Mouse (Mus musculus): Measurements from ENCODE around the gene Ltbp2.
A peak's percentile ranks its signal among the peaks of the same experiment; 100 is the strongest.

Ltbp2 gene

GRCm38 (mm10) chr12:84840734-84841133 is 35.6 kb downstream of the Ltbp2 start:
- DNase-seq (ENCODE audit: inconsistent ontology term) = no peak

GRCm38 (mm10) chr12:84839965-84840364 is 36.4 kb downstream of the Ltbp2 start:
- DNase-seq (ENCODE audit: inconsistent ontology term) = no peak

- no peak for DNase-seq (ENCODE audit: inconsistent ontology term)
Measured at GRCm38 (mm10) chr12:84835626-84836025, 40.7 kb downstream of the Ltbp2 start.

GRCm38 (mm10) chr12:84834773-84835172 is 41.6 kb downstream of the Ltbp2 start:
- no peak for DNase-seq (ENCODE audit: inconsistent ontology term)

GRCm38 (mm10) chr12:84831648-84832047 is 44.7 kb downstream of the Ltbp2 start:
- no peak for DNase-seq (ENCODE audit: inconsistent ontology term)

GRCm38 (mm10) chr12:84831141-84831540 is 45.2 kb downstream of the Ltbp2 start:
- DNase-seq (ENCODE audit: inconsistent ontology term) = no peak

- no peak for DNase-seq (ENCODE audit: inconsistent ontology term)
Measured at GRCm38 (mm10) chr12:84830438-84830837, 45.9 kb downstream of the Ltbp2 start.

- DNase-seq (ENCODE audit: inconsistent ontology term) = no peak
Measured at GRCm38 (mm10) chr12:84829913-84830312, 46.4 kb downstream of the Ltbp2 start.

GRCm38 (mm10) chr12:84829109-84829724 is 47.1 kb downstream of the Ltbp2 start:
- DNase-seq (ENCODE audit: inconsistent ontology term) = no peak

- peak; percentile 81 for DNase-seq (ENCODE audit: inconsistent ontology term)
Measured at GRCm38 (mm10) chr12:84827384-84827933, 48.9 kb downstream of the Ltbp2 start.

GRCm38 (mm10) chr12:84824203-84824602 is 52.1 kb downstream of the Ltbp2 start:
- DNase-seq (ENCODE audit: inconsistent ontology term) = no peak

GRCm38 (mm10) chr12:84823601-84824000 is 52.7 kb downstream of the Ltbp2 start:
- DNase-seq (ENCODE audit: inconsistent ontology term) = no peak

GRCm38 (mm10) chr12:84819236-84820168 is 56.8 kb downstream of the Ltbp2 start:
- no peak for DNase-seq (ENCODE audit: inconsistent ontology term)

GRCm38 (mm10) chr12:84818496-84818895 is 57.8 kb downstream of the Ltbp2 start:
- DNase-seq (ENCODE audit: inconsistent ontology term) = no peak

GRCm38 (mm10) chr12:84814663-84815325 is 61.5 kb downstream of the Ltbp2 start:
- DNase-seq (ENCODE audit: inconsistent ontology term) = no peak

GRCm38 (mm10) chr12:84813773-84814172 is 62.6 kb downstream of the Ltbp2 start:
- DNase-seq (ENCODE audit: inconsistent ontology term) = no peak

- peak; percentile 20 for DNase-seq (ENCODE audit: inconsistent ontology term)
Measured at GRCm38 (mm10) chr12:84812004-84812403, 64.3 kb downstream of the Ltbp2 start.

- DNase-seq (ENCODE audit: inconsistent ontology term) = no peak
Measured at GRCm38 (mm10) chr12:84811510-84811909, 64.8 kb downstream of the Ltbp2 start.

GRCm38 (mm10) chr12:84810810-84811209 is 65.5 kb downstream of the Ltbp2 start:
- no peak for DNase-seq (ENCODE audit: inconsistent ontology term)

- DNase-seq (ENCODE audit: inconsistent ontology term) = no peak
Measured at GRCm38 (mm10) chr12:84809033-84809432, 67.3 kb downstream of the Ltbp2 start.

- DNase-seq (ENCODE audit: inconsistent ontology term) = no peak
Measured at GRCm38 (mm10) chr12:84807351-84807750, 69.0 kb downstream of the Ltbp2 start.

GRCm38 (mm10) chr12:84806726-84807125 is 69.6 kb downstream of the Ltbp2 start:
- DNase-seq (ENCODE audit: inconsistent ontology term) = no peak

All from Muller cell, postnatal 12 days (primary cell).